Mouse (Mus musculus): Measurements from ENCODE around the gene Phospho1. TPM values are rescaled to one million over a fixed set of nuclear protein-coding genes. Genes with fewer than 3 reads are reported as not detected.
A peak's percentile ranks its signal among the peaks of the same experiment; 100 is the strongest.

Gene Phospho1
- polyA plus RNA-seq, 1 experiment from 2014 or later: not detected

DNA sequence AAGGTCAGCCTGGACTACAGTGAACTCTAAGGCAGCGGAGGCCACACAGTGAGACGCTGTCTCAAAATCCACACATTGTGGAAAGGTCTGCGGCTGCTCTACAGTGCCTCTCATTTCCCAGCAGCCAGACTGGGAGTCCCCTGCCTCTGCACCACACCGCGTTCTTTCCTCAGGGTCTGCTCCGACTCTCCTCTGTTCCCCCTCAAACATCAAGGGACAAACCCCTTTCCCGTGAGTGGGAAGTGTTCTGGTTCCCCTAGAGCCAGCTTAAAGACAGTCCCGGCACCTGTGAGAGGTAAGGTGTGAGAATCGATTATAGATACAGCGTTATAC, 17.2 kb downstream of the Phospho1 start:
- Histone ChIP-seq H3K9me3 (ENCODE audit: control insufficient read depth, low read length) (no peaks in the 10 kb centered on the region), H3K9ac (ENCODE audit: low read depth, low read length) (peak overlapping the region; percentile 19; the same call in 1 of the 2 replicates), H3K27ac (ENCODE audit: low read depth, low read length) (no peak overlapping the region; the same call in 1 of the 2 replicates), H3K4me1 (ENCODE audit: control insufficient read depth, insufficient read depth, low read length) (0 out of 2 replicates have a peak, but pooled peaks cover 6% of the 10 kb centered on the region), H3K4me2 (replicated peaks; ENCODE audit: low read depth, low read length) (peak overlapping the region; percentile 9; the same call in 1 of the 2 replicates), H3K36me3 (ENCODE audit: control insufficient read depth, insufficient read depth, low read length) (no peaks in the 10 kb centered on the region), H3K4me3 (ENCODE audit: low read length) (peak overlapping the region; percentile 28), H3K27me3 (ENCODE audit: control insufficient read depth, insufficient read depth, low read length) (0 out of 2 replicates have a peak, but pooled peaks cover 3% of the 10 kb centered on the region)
- WGBS: 59% methylated on average over 10 of the region's 10 CpGs
- no peak for ATAC-seq (ENCODE audit: low FRiP score, low TSS enrichment)

DNA sequence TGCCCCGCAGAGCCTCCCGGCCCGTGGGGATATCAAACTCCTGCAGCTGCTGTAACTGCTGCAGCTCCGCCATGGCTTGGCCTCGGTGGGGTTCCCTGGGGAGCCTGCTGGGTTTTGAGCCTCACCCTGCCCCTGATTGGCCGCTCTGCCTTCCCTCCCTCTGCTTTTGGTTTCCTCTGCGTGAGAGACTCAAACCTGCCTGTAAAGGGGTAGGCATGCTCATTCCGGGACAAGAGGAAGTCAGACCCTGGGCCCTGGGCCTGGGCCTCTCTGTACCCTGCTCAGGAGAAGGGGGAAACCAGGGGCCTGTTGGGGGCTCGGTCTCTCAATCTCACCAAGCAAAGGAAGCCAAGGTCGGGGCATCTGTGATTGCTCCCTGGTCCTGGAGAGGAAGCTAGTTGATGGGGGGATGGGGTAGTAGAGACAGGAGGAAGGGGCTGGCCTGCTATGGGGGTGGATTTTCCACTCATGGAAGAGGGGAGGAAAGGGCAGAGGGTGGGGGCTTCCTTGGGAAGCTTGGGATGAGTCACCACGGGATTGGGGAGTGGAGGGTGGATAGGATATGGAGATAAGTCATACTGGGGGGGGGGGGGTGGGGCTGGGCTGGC, 17.9 kb downstream of the Phospho1 start, which contains the start of gene Abi3:
Gene Abi3 (minus strand): TSS at position 403 of the 608 bp plus-strand sequence.
- Histone ChIP-seq H3K4me1 (ENCODE audit: control insufficient read depth, insufficient read depth, low read length) (0 out of 2 replicates have a peak, but pooled peaks cover 2% of the 10 kb centered on the region), H3K36me3 (ENCODE audit: control insufficient read depth, insufficient read depth, low read length) (no peaks in the 10 kb centered on the region), H3K9me3 (ENCODE audit: control insufficient read depth, low read length) (no peaks in the 10 kb centered on the region), H3K9ac (ENCODE audit: low read depth, low read length) (peak within 1 kb of the TSS; percentile 19; the same call in 1 of the 2 replicates), H3K27me3 (ENCODE audit: control insufficient read depth, insufficient read depth, low read length) (0 out of 2 replicates have a peak, but pooled peaks cover 3% of the 10 kb centered on the region), H3K27ac (ENCODE audit: low read depth, low read length) (no peak within 1 kb of the TSS; the same call in 1 of the 2 replicates), H3K4me2 (replicated peaks; ENCODE audit: low read depth, low read length) (peak within 1 kb of the TSS; percentile 10; the same call in 1 of the 2 replicates), H3K4me3 (ENCODE audit: low read length) (peak within 1 kb of the TSS; percentile 28)
- no peak for ATAC-seq (ENCODE audit: low FRiP score, low TSS enrichment)
- WGBS: 16% methylated on average over 11 of the region's 11 CpGs

DNA sequence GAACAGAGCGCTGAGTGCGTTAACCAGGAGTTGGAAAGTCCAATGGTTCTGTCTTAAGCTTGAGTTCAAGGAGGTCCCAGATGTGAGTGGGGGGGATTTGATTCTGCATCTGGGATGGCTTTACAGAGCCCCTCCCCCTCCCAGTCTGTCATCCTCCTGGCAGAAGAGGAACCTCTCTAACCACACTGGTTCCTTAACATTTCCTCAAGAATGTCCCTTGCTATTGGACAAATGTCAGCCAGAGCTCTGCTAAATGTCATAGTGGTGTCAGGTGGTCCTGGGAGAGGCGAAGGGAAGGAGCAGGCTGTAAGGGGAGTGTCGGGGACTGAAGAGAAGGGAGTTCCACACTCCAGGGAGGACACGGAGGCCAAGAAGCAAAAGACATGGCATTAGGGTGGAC, 18.7 kb downstream of the Phospho1 start:
- no peaks in the 10 kb centered on the region for H3K9me3 ChIP-seq (ENCODE audit: control insufficient read depth, low read length)
- ATAC-seq (ENCODE audit: low FRiP score, low TSS enrichment): no peak
- H3K27ac ChIP-seq (ENCODE audit: low read depth, low read length): no peak overlapping the region; the same call in 1 of the 2 replicates
- WGBS: 56% methylated on average over 5 of the region's 5 CpGs
- no peaks in the 10 kb centered on the region for H3K4me1 ChIP-seq (ENCODE audit: control insufficient read depth, insufficient read depth, low read length)
- no peak overlapping the region for H3K9ac ChIP-seq (ENCODE audit: low read depth, low read length)
- peak overlapping the region; percentile 10; the same call in 1 of the 2 replicates for H3K4me2 ChIP-seq (replicated peaks; ENCODE audit: low read depth, low read length)
- H3K36me3 ChIP-seq (ENCODE audit: control insufficient read depth, insufficient read depth, low read length): no peaks in the 10 kb centered on the region
- no peak overlapping the region for H3K4me3 ChIP-seq (ENCODE audit: low read length)
- H3K27me3 ChIP-seq (ENCODE audit: control insufficient read depth, insufficient read depth, low read length): 0 out of 2 replicates have a peak, but pooled peaks cover 3% of the 10 kb centered on the region

DNA sequence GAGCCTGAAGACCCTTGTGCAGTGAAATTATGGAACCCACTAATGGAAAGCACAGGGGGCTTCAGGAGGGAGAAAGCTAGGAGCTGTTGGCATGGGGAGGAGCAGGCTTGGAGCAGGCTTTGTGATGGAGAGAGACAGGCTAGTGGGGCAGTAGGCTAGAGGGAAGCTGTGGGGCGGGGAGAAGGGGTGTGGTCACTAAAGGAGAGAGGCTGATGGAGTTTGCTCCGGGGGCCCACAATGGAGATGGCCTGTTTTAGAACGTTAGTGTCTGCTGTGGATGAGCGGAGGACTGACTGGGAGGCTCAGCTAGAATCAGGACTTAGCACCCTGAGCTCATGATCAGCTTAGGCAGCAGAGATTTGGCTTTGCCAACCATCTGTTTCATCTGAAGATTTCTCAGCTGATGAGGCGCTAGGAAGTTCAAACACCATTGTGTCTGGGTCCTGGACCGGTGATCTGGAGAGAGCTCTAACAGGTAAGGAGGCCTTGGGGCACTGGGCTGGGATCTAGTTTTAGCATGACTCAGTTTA, 19.2 kb downstream of the Phospho1 start:
- no peaks in the 10 kb centered on the region for H3K36me3 ChIP-seq (ENCODE audit: control insufficient read depth, insufficient read depth, low read length)
- peak overlapping the region; percentile 2; the same call in 1 of the 2 replicates for H3K4me2 ChIP-seq (replicated peaks; ENCODE audit: low read depth, low read length)
- 0 out of 2 replicates have a peak, but pooled peaks cover 3% of the 10 kb centered on the region for H3K27me3 ChIP-seq (ENCODE audit: control insufficient read depth, insufficient read depth, low read length)
- H3K27ac ChIP-seq (ENCODE audit: low read depth, low read length): no peak overlapping the region; the same call in 1 of the 2 replicates
- no peak for ATAC-seq (ENCODE audit: low FRiP score, low TSS enrichment)
- WGBS: 44% methylated on average over 6 of the region's 6 CpGs
- H3K4me3 ChIP-seq (ENCODE audit: low read length): 0 out of 2 replicates have a peak overlapping the region, but pooled peaks have one; percentile 2
- no peaks in the 10 kb centered on the region for H3K9me3 ChIP-seq (ENCODE audit: control insufficient read depth, low read length)
- H3K4me1 ChIP-seq (ENCODE audit: control insufficient read depth, insufficient read depth, low read length): no peaks in the 10 kb centered on the region
- no peak overlapping the region for H3K9ac ChIP-seq (ENCODE audit: low read depth, low read length)

DNA sequence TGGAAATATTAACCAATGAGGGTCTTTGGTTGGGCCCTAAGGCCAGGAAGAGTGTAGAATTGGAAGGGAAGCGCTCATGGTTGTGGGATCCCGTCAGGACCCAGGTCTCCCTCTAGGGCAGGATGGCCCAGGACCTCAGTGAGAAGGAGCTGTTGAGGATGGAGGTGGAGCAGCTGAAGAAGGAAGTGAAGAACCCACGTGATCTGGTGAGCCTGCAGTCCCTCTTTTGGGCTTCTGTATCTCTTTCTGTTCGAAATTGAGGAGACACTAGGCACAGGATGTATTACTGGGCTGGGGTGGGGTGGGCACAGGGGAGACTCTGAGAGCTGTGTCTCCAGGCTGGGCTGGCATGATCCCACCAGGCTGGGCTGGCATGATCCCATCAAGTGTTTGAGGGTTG, 20.6 kb downstream of the Phospho1 start:
- H3K4me3 ChIP-seq (ENCODE audit: low read length): no peak overlapping the region
- no peaks in the 10 kb centered on the region for H3K9me3 ChIP-seq (ENCODE audit: control insufficient read depth, low read length)
- peaks cover 3% of the 10 kb centered on the region; the same call in 1 of the 2 replicates for H3K27me3 ChIP-seq (ENCODE audit: control insufficient read depth, insufficient read depth, low read length)
- no peaks in the 10 kb centered on the region for H3K4me1 ChIP-seq (ENCODE audit: control insufficient read depth, insufficient read depth, low read length)
- no peak for ATAC-seq (ENCODE audit: low FRiP score, low TSS enrichment)
- no peak overlapping the region for H3K9ac ChIP-seq (ENCODE audit: low read depth, low read length)
- H3K36me3 ChIP-seq (ENCODE audit: control insufficient read depth, insufficient read depth, low read length): no peaks in the 10 kb centered on the region
- WGBS: 84% methylated on average over 4 of the region's 4 CpGs
- H3K4me2 ChIP-seq (replicated peaks; ENCODE audit: low read depth, low read length): no peak overlapping the region
- no peak overlapping the region for H3K27ac ChIP-seq (ENCODE audit: low read depth, low read length)

DNA sequence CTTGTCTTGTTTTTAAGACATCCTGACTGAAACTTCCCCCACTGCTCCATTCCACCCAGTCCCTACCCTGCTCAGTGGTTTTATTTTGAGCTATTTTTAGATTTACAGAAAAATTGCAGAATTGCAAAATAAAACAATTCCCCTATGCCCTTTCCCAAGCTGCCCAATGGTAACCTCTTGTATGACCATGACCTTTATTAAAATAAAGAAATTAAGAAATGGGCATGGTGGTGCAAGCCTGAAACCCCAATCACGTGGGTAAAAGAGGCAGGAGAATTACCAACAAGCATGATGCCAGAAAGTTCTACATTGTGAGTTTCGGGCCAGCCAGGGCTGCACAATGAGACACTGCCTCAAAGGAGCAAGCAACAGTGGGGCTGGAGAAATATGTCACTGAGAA, 26.6 kb downstream of the Phospho1 start:
- WGBS: 73% methylated on average over 2 of the region's 2 CpGs
- no peaks in the 10 kb centered on the region for H3K36me3 ChIP-seq (ENCODE audit: control insufficient read depth, insufficient read depth, low read length)

DNA sequence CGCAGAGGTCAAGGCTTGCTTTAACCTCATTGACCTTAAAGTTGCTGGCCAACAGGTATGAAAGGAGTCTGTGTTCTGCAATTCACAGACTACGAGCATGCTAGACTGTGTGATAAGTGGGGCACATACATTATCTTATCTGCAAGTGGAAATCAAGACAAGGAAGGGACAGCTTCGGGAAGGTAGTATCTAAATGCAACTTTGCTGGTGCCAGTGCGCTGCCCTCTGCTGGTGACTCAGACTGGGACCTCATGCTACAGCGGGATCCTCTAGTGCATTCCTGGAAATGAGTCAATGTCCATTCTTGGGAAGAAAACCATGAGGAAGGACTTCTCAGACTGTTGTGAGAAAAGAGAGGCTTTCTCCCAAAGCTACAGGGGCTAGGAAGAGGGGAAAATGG, 29.4 kb downstream of the Phospho1 start:
- Histone ChIP-seq H3K36me3 (ENCODE audit: control insufficient read depth, insufficient read depth, low read length) (no peaks in the 10 kb centered on the region), H3K9me3 (ENCODE audit: control insufficient read depth, low read length) (no peaks in the 10 kb centered on the region), H3K9ac (ENCODE audit: low read depth, low read length) (no peak overlapping the region), H3K27ac (ENCODE audit: low read depth, low read length) (no peak overlapping the region), H3K4me2 (replicated peaks; ENCODE audit: low read depth, low read length) (no peak overlapping the region), H3K4me3 (ENCODE audit: low read length) (no peak overlapping the region), H3K4me1 (ENCODE audit: control insufficient read depth, insufficient read depth, low read length) (0 out of 2 replicates have a peak, but pooled peaks cover 5% of the 10 kb centered on the region), H3K27me3 (ENCODE audit: control insufficient read depth, insufficient read depth, low read length) (no peaks in the 10 kb centered on the region; the same call in 1 of the 2 replicates)
- 64% methylated on average over 5 of the region's 5 CpGs for WGBS
- ATAC-seq (ENCODE audit: low FRiP score, low TSS enrichment): no peak

More for the DNA sequence above, 26.6 kb downstream of the Phospho1 start:
- no peak overlapping the region for H3K27ac ChIP-seq (ENCODE audit: low read depth, low read length)
- ATAC-seq (ENCODE audit: low FRiP score, low TSS enrichment): no peak
- H3K4me2 ChIP-seq (replicated peaks; ENCODE audit: low read depth, low read length): no peak overlapping the region
- no peak overlapping the region for H3K9ac ChIP-seq (ENCODE audit: low read depth, low read length)
- H3K27me3 ChIP-seq (ENCODE audit: control insufficient read depth, insufficient read depth, low read length): no peaks in the 10 kb centered on the region; the same call in 1 of the 2 replicates
- H3K9me3 ChIP-seq (ENCODE audit: control insufficient read depth, low read length): no peaks in the 10 kb centered on the region
- no peak overlapping the region for H3K4me3 ChIP-seq (ENCODE audit: low read length)
- no peaks in the 10 kb centered on the region for H3K4me1 ChIP-seq (ENCODE audit: control insufficient read depth, insufficient read depth, low read length)

DNA sequence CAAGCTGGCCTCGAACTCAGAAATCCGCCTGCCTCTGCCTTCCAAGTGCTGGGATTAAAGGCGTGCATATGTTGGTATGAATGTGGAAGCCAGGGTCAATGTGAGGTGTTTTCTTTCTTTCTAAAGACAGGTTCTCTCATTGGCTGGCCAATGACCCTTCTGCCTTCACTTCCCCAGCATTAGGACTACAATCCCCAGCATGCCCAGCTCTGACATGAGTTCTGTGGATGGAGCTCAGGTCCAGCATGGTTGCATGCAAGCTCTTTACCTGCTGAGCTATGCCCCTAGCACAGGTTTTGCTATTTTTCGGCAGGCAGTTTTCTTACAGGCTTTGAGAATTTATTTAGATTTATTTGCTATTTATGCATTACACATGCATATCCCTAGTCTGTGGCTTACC, 33.0 kb downstream of the Phospho1 start:
- no peak overlapping the region for H3K4me2 ChIP-seq (replicated peaks; ENCODE audit: low read depth, low read length)
- no peak for ATAC-seq (ENCODE audit: low FRiP score, low TSS enrichment)

More for the DNA sequence above, 33.0 kb downstream of the Phospho1 start:
- no peak overlapping the region for H3K27ac ChIP-seq (ENCODE audit: low read depth, low read length)
- H3K27me3 ChIP-seq (ENCODE audit: control insufficient read depth, insufficient read depth, low read length): no peaks in the 10 kb centered on the region
- WGBS: 83% methylated on average over 4 of the region's 4 CpGs
- H3K4me1 ChIP-seq (ENCODE audit: control insufficient read depth, insufficient read depth, low read length): peaks cover 10% of the 10 kb centered on the region; the same call in 1 of the 2 replicates
- H3K9me3 ChIP-seq (ENCODE audit: control insufficient read depth, low read length): no peaks in the 10 kb centered on the region
- H3K9ac ChIP-seq (ENCODE audit: low read depth, low read length): no peak overlapping the region
- H3K4me3 ChIP-seq (ENCODE audit: low read length): no peak overlapping the region
- H3K36me3 ChIP-seq (ENCODE audit: control insufficient read depth, insufficient read depth, low read length): no peaks in the 10 kb centered on the region

All from kidney, embryonic 14.5 days (tissue).